Mouse (Mus musculus): Measurements from ENCODE around the gene Tmem30a. TPM values are rescaled to one million over a fixed set of nuclear protein-coding genes. Genes with fewer than 3 reads are reported as not detected.

The Tmem30a gene
- 42.5 and 42.9 TPM in 2 replicates for polyA plus RNA-seq (2012; rRNA removed)

DNA sequence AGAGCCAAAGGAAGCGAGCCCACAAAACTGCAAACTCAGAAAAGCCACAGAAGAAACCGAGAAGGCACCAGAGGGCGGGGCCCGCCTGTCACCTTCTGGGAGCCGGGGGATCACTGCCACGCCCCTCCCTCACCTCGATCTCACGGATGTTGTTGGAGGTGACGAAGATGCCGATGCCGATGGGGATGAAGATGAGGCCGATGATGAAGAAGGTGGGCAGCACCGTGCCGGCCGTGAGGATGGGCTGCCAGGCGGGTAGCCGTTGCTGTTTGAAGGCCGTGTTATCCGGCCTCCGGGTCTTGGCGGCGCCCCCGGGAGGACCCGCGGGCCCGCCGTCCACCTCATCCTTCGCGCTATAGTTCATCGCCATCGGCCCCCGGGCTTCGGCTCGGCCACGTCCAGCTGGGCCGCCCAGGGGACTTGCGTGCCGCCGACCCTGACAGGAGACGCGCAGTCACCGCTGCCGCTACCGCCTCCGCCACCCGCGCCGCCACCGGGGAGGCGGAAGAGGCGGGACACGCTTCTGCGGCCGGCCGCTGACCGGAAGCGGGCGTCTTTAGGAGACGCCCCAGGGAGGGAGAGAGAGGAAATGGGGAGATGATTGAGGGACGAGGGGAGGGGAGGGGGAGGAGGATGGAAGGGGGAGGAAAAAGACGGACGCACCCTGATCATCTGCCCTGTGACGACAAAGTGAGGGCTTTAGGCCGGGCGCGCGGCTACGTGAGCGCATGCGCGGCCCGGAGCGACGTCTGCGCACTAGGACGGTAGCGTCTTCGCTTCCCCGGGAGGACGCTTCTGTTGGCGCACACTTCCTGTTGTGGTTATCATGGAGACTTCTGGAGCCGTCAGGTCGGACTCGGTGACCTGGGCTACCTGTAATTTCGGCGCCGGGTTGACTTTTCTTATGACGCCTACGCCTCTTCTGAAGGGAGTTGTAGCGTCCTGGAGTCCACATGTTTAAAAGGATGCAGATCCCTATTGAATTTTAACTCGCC lies at the start of gene Tmem30a:
Tmem30a (minus strand) TSS at position 667 of the 995 bp plus-strand sequence.

DNA sequence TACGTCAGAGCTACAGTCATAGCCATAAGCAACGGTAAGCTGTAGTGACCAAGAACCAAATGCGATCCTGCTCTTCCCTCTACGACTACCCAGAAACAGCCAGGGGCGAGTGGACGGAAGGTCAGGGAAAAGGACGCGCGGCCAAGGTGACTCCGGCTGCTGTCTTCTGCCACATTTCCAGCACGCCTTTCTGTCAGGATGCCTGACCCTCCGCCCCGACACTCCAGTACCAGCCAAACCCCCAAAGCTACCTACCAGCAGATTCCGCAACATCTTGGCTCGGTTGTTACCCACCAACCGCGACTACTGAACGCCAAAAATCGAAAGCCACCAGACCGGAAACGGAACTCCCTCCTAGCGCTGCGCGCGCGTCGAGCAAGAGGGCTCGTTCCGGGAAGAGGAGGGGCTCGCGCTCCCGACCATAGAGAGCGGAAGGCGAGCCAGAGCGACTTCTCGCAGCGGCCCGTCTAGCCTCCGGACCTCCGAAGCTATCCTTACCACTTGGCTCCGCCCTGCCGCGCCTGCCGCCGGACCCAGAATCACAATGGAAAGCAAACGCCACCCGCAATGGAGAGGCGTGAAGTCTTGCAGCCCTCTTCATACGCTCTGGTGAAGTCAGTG lies 33.8 kb downstream of the Tmem30a start, which contains the start of gene Cox7a2:
Cox7a2 (minus strand) TSS at position 494 of the 621 bp plus-strand sequence.

Other genes with a start within 250 kb of the Tmem30a start
- 34.9 and 102 TPM in 2 replicates for gene Col12a1, start 74.7 kb downstream of the Tmem30a start, polyA plus RNA-seq (2012; rRNA removed)
- gene Cox7a2, start 33.6 kb downstream of the Tmem30a start, polyA plus RNA-seq (2012; rRNA removed): 455 and 459 TPM in 2 replicates
- 2.6 and 3.6 TPM in 2 replicates for gene Filip1, start 219.3 kb upstream of the Tmem30a start, polyA plus RNA-seq (2012; rRNA removed)